In the genomic region with DNA sequence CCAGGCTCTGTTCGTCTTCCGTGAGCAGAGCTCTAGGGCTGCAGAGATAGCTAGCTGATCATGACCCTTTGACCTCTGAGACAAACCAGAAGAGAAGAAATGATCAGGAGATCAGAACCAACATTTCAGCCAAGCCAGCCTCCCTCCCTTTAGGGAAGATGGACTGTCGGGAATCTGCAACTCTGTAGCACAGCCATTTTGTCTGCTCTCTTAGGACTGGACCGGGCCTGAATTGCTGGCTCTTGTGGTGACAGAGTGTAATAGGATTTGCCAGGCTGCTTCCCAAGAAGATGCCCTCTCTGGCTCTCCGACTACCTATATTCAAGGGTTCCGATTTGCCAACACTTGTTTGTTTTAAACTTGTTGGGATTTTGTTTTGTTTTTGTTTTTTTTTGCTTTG, we compare ENCODE assay signal across 22 mouse cellular contexts. TPM values are rescaled to one million over a fixed set of nuclear protein-coding genes. Genes with fewer than 3 reads are reported as not detected.
"Had no signal": no experiment of that assay in that cellular context is flagged by ENCODE, and none has a peak within 500 bp of the region (broad histone marks: within the 10 kb centered on the region; RNA-seq: fewer than 3 reads in every experiment).

No protein-coding gene starts in this region.

- H3K27ac ChIP-seq: macrophage; midbrain, embryonic 13.5 days; midbrain, embryonic 15.5 days; neural tube, embryonic 12.5 days; stomach, embryonic 15.5 days; stomach, postnatal 0 days had no signal

- H3K36me3 ChIP-seq: midbrain, embryonic 15.5 days had no signal

- H3K4me3 ChIP-seq: megakaryocyte, embryonic 14.5 days; midbrain, embryonic 13.5 days; midbrain, embryonic 15.5 days; neural tube, embryonic 12.5 days; stomach, embryonic 15.5 days had no signal

- H3K9ac ChIP-seq: midbrain, embryonic 13.5 days; midbrain, embryonic 15.5 days; neural tube, embryonic 12.5 days; stomach, embryonic 15.5 days had no signal

- ATAC-seq: midbrain, embryonic 13.5 days; midbrain, embryonic 15.5 days had no signal

- H3K4me2 ChIP-seq: midbrain, embryonic 11.5 days; midbrain, embryonic 13.5 days; midbrain, embryonic 15.5 days; neural tube, embryonic 12.5 days; stomach, embryonic 15.5 days had no signal

- H3K9me3 ChIP-seq: megakaryocyte, embryonic 14.5 days; midbrain, embryonic 13.5 days; midbrain, embryonic 15.5 days; neural tube, embryonic 12.5 days; stomach, embryonic 15.5 days had no signal

- DNase-seq: lung, adult 2 months; lung, postnatal 10 days; right cerebral cortex, postnatal 14 days; thymus, adult 2 months; thymus, postnatal 25 days; thymus, postnatal 4 days had no signal

- H3K27me3 ChIP-seq: megakaryocyte, embryonic 14.5 days; midbrain, embryonic 13.5 days; midbrain, embryonic 15.5 days; neural tube, embryonic 12.5 days; stomach, embryonic 15.5 days had no signal

RNA-seq across cellular contexts. Expression of a gene that starts 24.1 kb away (rescaled TPM):
- total RNA-seq: monocyte, adult 5-6 weeks; neutrophil, adult 5-6 weeks had no signal

RNA-seq across cellular contexts. Expression of a gene that starts 34.2 kb away (rescaled TPM):
- total RNA-seq: megakaryocyte progenitor cell, adult 5-6 weeks; monocyte, adult 5-6 weeks had no signal
- polyA plus RNA-seq: macrophage had no signal

RNA-seq across cellular contexts. Expression of a gene that starts 48.7 kb away (rescaled TPM):
- total RNA-seq: megakaryocyte progenitor cell, adult 5-6 weeks; midbrain, postnatal 0 days; monocyte, adult 5-6 weeks; neutrophil, adult 5-6 weeks had no signal
- polyA plus RNA-seq: lung, embryonic 16.5 days; macrophage; midbrain, embryonic 11.5 days; midbrain, embryonic 13.5 days; midbrain, embryonic 15.5 days; midbrain, postnatal 0 days; neural tube, embryonic 12.5 days; neural tube, embryonic 14.5 days; spleen, adult 2 months; testis, adult 2 months had no signal
